Mouse (Mus musculus) stomach, postnatal 0 days (tissue): ENCODE data around the gene Tuba3b.

Experiments used
- CTCF ChIP-seq: IDR thresholded peaks from 2 replicates; pipeline ENCODE4 v1.5.1; 2016; ENCODE audit warnings: antibody characterized with exemption, low read depth, mild to moderate bottlenecking, moderate library complexity
- EP300 ChIP-seq: optimal IDR thresholded peaks from 2 replicates; pipeline ENCODE3; 2016; ENCODE audit warnings: antibody characterized with exemption

GRCm38 (mm10) chr6:145623141-145623540, 7.6 kb downstream of the Tuba3b start:
- TF ChIP-seq CTCF (no peak), EP300 (no peak)
